Mouse (Mus musculus) liver, embryonic 14.5 days (tissue): ENCODE data around the gene Trim71. TPM values are rescaled to one million over a fixed set of nuclear protein-coding genes. Genes with fewer than 3 reads are reported as not detected.

Source experiments
- ATAC-seq: fragments of 200-750 bp; cut with Nextera tagmentation; 2 replicates; pipeline ENCODE4 v1.8.0; 2017; ENCODE audit warnings: moderate number of reproducible peaks, mild to moderate bottlenecking, moderate library complexity; ENCODE audit not compliant: insufficient read depth
- DNase-seq, 3 experiments: peaks; one replicate each; pipeline ENCODE4 v3.0.0-alpha.2; 2012 to 2013; ENCODE audit warnings: low read depth in 3 of 3, low spot score in 3 of 3
- H3K27ac ChIP-seq: fragments of 300-500 bp; sonication (generic); 2 replicates; pipeline ENCODE4 v1.5.1; 2014; ENCODE audit warnings: moderate library complexity, mild to moderate bottlenecking, control low read depth, inconsistent platforms
- H3K27me3 ChIP-seq: fragments of 300-500 bp; sonication (generic); 2 replicates; pipeline ENCODE4 v1.6.1; 2014; ENCODE audit warnings: mild to moderate bottlenecking, low read length, moderate library complexity; ENCODE audit not compliant: control insufficient read depth, insufficient read depth
- H3K36me3 ChIP-seq: fragments of 300-500 bp; sonication (generic); replicated peaks from 2 replicates; pipeline ENCODE4 v1.6.1; 2014; ENCODE audit warnings: low read depth; ENCODE audit not compliant: control insufficient read depth, insufficient read depth
- H3K4me1 ChIP-seq, 2 experiments: fragments of 200-500 bp in 1 of 2; fragments of 300-500 bp in 1 of 2; sonication (generic) in 1 of 2; replicated peaks; 2 replicates each; pipeline ENCODE4 v1.6.1; 2012 to 2014; ENCODE audit warnings: antibody characterized with exemption in 1 of 2, inconsistent platforms in 1 of 2, low read length in 1 of 2; ENCODE audit not compliant: control insufficient read depth in 2 of 2, insufficient read depth in 2 of 2
- H3K4me2 ChIP-seq: fragments of 300-500 bp; sonication (generic); 2 replicates; pipeline ENCODE4 v1.6.1; 2014; ENCODE audit warnings: low read depth, mild to moderate bottlenecking, control low read depth, moderate library complexity
- H3K4me3 ChIP-seq, 2 experiments: fragments of 200-500 bp in 1 of 2; fragments of 300-500 bp in 1 of 2; sonication (generic) in 1 of 2; 2 replicates each; pipeline ENCODE4 v1.5.1; 2012 to 2014; ENCODE audit warnings: low read depth in 2 of 2, low read length in 2 of 2, mild to moderate bottlenecking in 2 of 2, control low read depth in 1 of 2, inconsistent platforms in 1 of 2, moderate library complexity in 1 of 2; ENCODE audit not compliant: insufficient read depth in 1 of 2
- H3K9ac ChIP-seq: fragments of 300-500 bp; sonication (generic); replicated peaks from 2 replicates; pipeline ENCODE4 v1.6.1; 2014; ENCODE audit warnings: mild to moderate bottlenecking, control low read depth, moderate library complexity
- H3K9me3 ChIP-seq: fragments of 300-500 bp; sonication (generic); 2 replicates; pipeline ENCODE4 v1.6.1; 2016; ENCODE audit warnings: low read length, mixed read lengths; ENCODE audit not compliant: control insufficient read depth
- CTCF ChIP-seq: IDR thresholded peaks from 2 replicates; pipeline ENCODE4 v1.5.1; 2016; ENCODE audit warnings: antibody characterized with exemption, low read depth, control low read depth
- EP300 ChIP-seq: IDR thresholded peaks from 2 replicates; pipeline ENCODE4 v1.6.1; 2016; ENCODE audit warnings: antibody characterized with exemption, low read depth
- WGBS: fragments of 180-500 bp; shearing (Covaris S2); extraction: QIAGEN DNeasy Blood & Tissue Kit; methylation state at CpG from one replicate; pipeline ENCODE4 v1.1.7; 2014; ENCODE audit not compliant: insufficient replicate concordance; 5-methylcytosine and 5-hydroxymethylcytosine counted together
- polyA plus RNA-seq, 2 experiments: library from polyadenylated mRNA; depleted of rRNA in 1 of 2; stranded (reverse) in 1 of 2; unstranded in 1 of 2; fragments of >200 nt; fragmentation: Nextera tagmentation in 1 of 2; extraction: Ambion mirVana in 1 of 2; gene quantifications; 2 replicates each; pipeline versions ENCODE4 v1.2.1 to v1.2.3; 2012 to 2014

Gene Trim71
- polyA plus RNA-seq, 2 experiments, result 0.62 to 0.74 TPM

- TF ChIP-seq EP300 (no peak), CTCF (no peak)
- 65% methylated on average over 6 of the region's 6 CpGs for WGBS
Measured at GRCm38 (mm10) chr9:114465442-114465841, 98.7 kb downstream of the Trim71 start.

GRCm38 (mm10) chr9:114462569-114462968 lies 101.6 kb downstream of the Trim71 start:
- Histone ChIP-seq H3K4me1 (peaks cover 11 to 15% of the 10 kb centered on the region in 2 experiments), H3K9me3 (no peaks in the 10 kb centered on the region), H3K9ac (no peak overlapping the region), H3K36me3 (no peaks in the 10 kb centered on the region), H3K27me3 (no peaks in the 10 kb centered on the region), H3K4me3 (no peak overlapping the region), H3K4me2 (no peak overlapping the region), H3K27ac (no peak overlapping the region)
- no peak for DNase-seq
- WGBS, result 77% methylated on average over 7 of the region's 7 CpGs
- TF ChIP-seq EP300, result no peak
- no peak for TF ChIP-seq CTCF
- ATAC-seq, result no peak

More at GRCm38 (mm10) chr9:114465442-114465841, 98.7 kb downstream of the Trim71 start:
- Histone ChIP-seq H3K4me2 (no peak overlapping the region), H3K9ac (no peak overlapping the region), H3K4me1 (peaks cover 12 to 24% of the 10 kb centered on the region in 2 experiments), H3K4me3 (no peak overlapping the region), H3K9me3 (no peaks in the 10 kb centered on the region), H3K36me3 (no peaks in the 10 kb centered on the region), H3K27ac (no peak overlapping the region), H3K27me3 (no peaks in the 10 kb centered on the region)
- no peak for ATAC-seq
- no peak for DNase-seq

- H3K4me2 ChIP-seq, result no peak overlapping the region
- ATAC-seq (no peak), DNase-seq (no peak)
- 59% methylated on average over 3 of the region's 3 CpGs for WGBS
- no peaks in the 10 kb centered on the region for H3K36me3 ChIP-seq
- H3K4me1 ChIP-seq, result no peaks in the 10 kb centered on the region
- H3K27ac ChIP-seq, result no peak overlapping the region
- TF ChIP-seq CTCF, result no peak
- no peak for TF ChIP-seq EP300
- H3K9ac ChIP-seq, result no peak overlapping the region
- no peak overlapping the region for H3K4me3 ChIP-seq
- H3K9me3 ChIP-seq, result no peaks in the 10 kb centered on the region
- no peaks in the 10 kb centered on the region for H3K27me3 ChIP-seq
Measured at GRCm38 (mm10) chr9:114458436-114458835, 105.7 kb downstream of the Trim71 start.

Other genes with a start within 250 kb of the Trim71 start
- gene Bcl2a1c, start 234.2 kb downstream of the Trim71 start, polyA plus RNA-seq (2012; rRNA removed), result not detected in 2 replicates
- not detected in 2 replicates for gene Bcl2a1c, start 234.2 kb downstream of the Trim71 start, polyA plus RNA-seq (2014; fragmentation: Nextera tagmentation; extraction: Ambion mirVana)
- gene Crtap, start 173.7 kb downstream of the Trim71 start, polyA plus RNA-seq (2012; rRNA removed), result 12.8 and 13.1 TPM in 2 replicates
- 13.7 and 19.6 TPM in 2 replicates for gene Crtap, start 173.7 kb downstream of the Trim71 start, polyA plus RNA-seq (2014; fragmentation: Nextera tagmentation; extraction: Ambion mirVana)
- gene Glb1, start 163.3 kb downstream of the Trim71 start, polyA plus RNA-seq (2012; rRNA removed), result 10.2 and 10.5 TPM in 2 replicates
- gene Glb1, start 163.3 kb downstream of the Trim71 start, polyA plus RNA-seq (2014; fragmentation: Nextera tagmentation; extraction: Ambion mirVana), result 13.1 TPM in 2 replicates
- 1.2 TPM in 2 replicates for gene Tmppe, start 163.3 kb downstream of the Trim71 start, polyA plus RNA-seq (2012; rRNA removed)
- gene Tmppe, start 163.3 kb downstream of the Trim71 start, polyA plus RNA-seq (2014; fragmentation: Nextera tagmentation; extraction: Ambion mirVana), result 0.36 and 0.62 TPM in 2 replicates
- gene Ccr4, start 59.5 kb downstream of the Trim71 start, polyA plus RNA-seq (2012; rRNA removed), result not detected in 2 replicates
- gene Ccr4, start 59.5 kb downstream of the Trim71 start, polyA plus RNA-seq (2014; fragmentation: Nextera tagmentation; extraction: Ambion mirVana), result not detected in 2 replicates
- gene C130032M10Rik, start 48.7 kb downstream of the Trim71 start, polyA plus RNA-seq (2012; rRNA removed), result not detected in 2 replicates
- not detected in 2 replicates for gene C130032M10Rik, start 48.7 kb downstream of the Trim71 start, polyA plus RNA-seq (2014; fragmentation: Nextera tagmentation; extraction: Ambion mirVana)
- 16.3 and 20.7 TPM in 2 replicates for gene Cnot10, start 75.8 kb upstream of the Trim71 start, polyA plus RNA-seq (2012; rRNA removed)
- 23.1 and 23.8 TPM in 2 replicates for gene Cnot10, start 75.8 kb upstream of the Trim71 start, polyA plus RNA-seq (2014; fragmentation: Nextera tagmentation; extraction: Ambion mirVana)
- gene Dync1li1, start 124.4 kb upstream of the Trim71 start, polyA plus RNA-seq (2012; rRNA removed), result 5.0 and 10.3 TPM in 2 replicates
- gene Dync1li1, start 124.4 kb upstream of the Trim71 start, polyA plus RNA-seq (2014; fragmentation: Nextera tagmentation; extraction: Ambion mirVana), result 10.8 and 11.5 TPM in 2 replicates
- gene Cmtm6, start 166.7 kb upstream of the Trim71 start, polyA plus RNA-seq (2012; rRNA removed), result 8.7 and 10.8 TPM in 2 replicates
- 20.1 and 24.2 TPM in 2 replicates for gene Cmtm6, start 166.7 kb upstream of the Trim71 start, polyA plus RNA-seq (2014; fragmentation: Nextera tagmentation; extraction: Ambion mirVana)
- gene Cmtm7, start 217.5 kb upstream of the Trim71 start, polyA plus RNA-seq (2012; rRNA removed), result 36.7 and 52.9 TPM in 2 replicates
- gene Cmtm7, start 217.5 kb upstream of the Trim71 start, polyA plus RNA-seq (2014; fragmentation: Nextera tagmentation; extraction: Ambion mirVana), result 43.5 and 49.5 TPM in 2 replicates